Mouse (Mus musculus) forebrain, embryonic 15.5 days (tissue): ENCODE results near the gene Rasl11b. TPM values are rescaled to one million over a fixed set of nuclear protein-coding genes. Genes with fewer than 3 reads are reported as not detected.

Experiments used
- ATAC-seq: fragments of 200-750 bp; cut with Nextera tagmentation; replicated peaks from 2 replicates; pipeline ENCODE4 v1.8.0; 2017; ENCODE audit warnings: mild to moderate bottlenecking, moderate TSS enrichment, moderate library complexity
- H3K27ac ChIP-seq: fragments of 300-500 bp; sonication (generic); replicated peaks from 2 replicates; pipeline ENCODE4 v1.5.1; 2015; ENCODE audit warnings: mild to moderate bottlenecking, inconsistent platforms
- H3K27me3 ChIP-seq: fragments of 300-500 bp; sonication (generic); 2 replicates; pipeline ENCODE4 v1.6.1; 2015; ENCODE audit warnings: inconsistent platforms
- H3K36me3 ChIP-seq: fragments of 300-500 bp; sonication (generic); 2 replicates; pipeline ENCODE4 v1.6.1; 2015; ENCODE audit warnings: mild to moderate bottlenecking, inconsistent platforms
- H3K4me1 ChIP-seq: fragments of 300-500 bp; sonication (generic); 2 replicates; pipeline ENCODE4 v1.6.1; 2015; ENCODE audit warnings: inconsistent platforms
- H3K4me2 ChIP-seq: fragments of 300-500 bp; sonication (generic); replicated peaks from 2 replicates; pipeline ENCODE4 v1.6.1; 2015; ENCODE audit warnings: mild to moderate bottlenecking, inconsistent platforms
- H3K4me3 ChIP-seq: fragments of 300-500 bp; sonication (generic); 2 replicates; pipeline ENCODE4 v1.5.1; 2015; ENCODE audit warnings: mild to moderate bottlenecking, inconsistent platforms
- H3K9ac ChIP-seq: fragments of 300-500 bp; sonication (generic); replicated peaks from 2 replicates; pipeline ENCODE4 v1.6.1; 2015; ENCODE audit warnings: mild to moderate bottlenecking, inconsistent platforms
- H3K9me3 ChIP-seq: fragments of 300-500 bp; sonication (generic); 2 replicates; pipeline ENCODE4 v1.6.1; 2016; ENCODE audit warnings: inconsistent platforms
- WGBS: fragments of 180-500 bp; shearing (Covaris S2); methylation state at CpG from one replicate; pipeline ENCODE4 v1.1.7; 2015; ENCODE audit warnings: mixed read lengths; 5-methylcytosine and 5-hydroxymethylcytosine counted together
- polyA plus RNA-seq: library from polyadenylated mRNA; unstranded; fragments of >200 nt; fragmentation: Nextera tagmentation; extraction: Ambion mirVana; gene quantifications from 2 replicates; pipeline ENCODE4 v1.2.1, GENCODE M21; 2015

The Rasl11b gene
- polyA plus RNA-seq, 1 experiment from 2014 or later: 30.9 TPM

GRCm38 (mm10) chr5:74218524-74218923 is 23.4 kb downstream of the Rasl11b start:
- WGBS: 26% methylated on average over 4 of the region's 4 CpGs

GRCm38 (mm10) chr5:74222626-74223025 is 27.5 kb downstream of the Rasl11b start:
- Histone ChIP-seq H3K4me3 (no peak overlapping the region), H3K27me3 (no peaks in the 10 kb centered on the region), H3K36me3 (no peaks in the 10 kb centered on the region), H3K9ac (no peak overlapping the region), H3K4me2 (no peak overlapping the region), H3K27ac (no peak overlapping the region), H3K4me1 (no peaks in the 10 kb centered on the region), H3K9me3 (no peaks in the 10 kb centered on the region)
- WGBS: 86% methylated on average over 4 of the region's 4 CpGs
- ATAC-seq: no peak

More at GRCm38 (mm10) chr5:74218524-74218923, 23.4 kb downstream of the Rasl11b start:
- no peak overlapping the region for H3K4me3 ChIP-seq
- no peak for ATAC-seq
- no peaks in the 10 kb centered on the region for H3K9me3 ChIP-seq
- no peaks in the 10 kb centered on the region for H3K27me3 ChIP-seq
- H3K4me2 ChIP-seq: no peak overlapping the region
- H3K36me3 ChIP-seq: no peaks in the 10 kb centered on the region
- no peak overlapping the region for H3K9ac ChIP-seq
- no peak overlapping the region for H3K27ac ChIP-seq
- peaks cover 11% of the 10 kb centered on the region for H3K4me1 ChIP-seq

GRCm38 (mm10) chr5:74224480-74224879 is 29.4 kb downstream of the Rasl11b start:
- no peak overlapping the region for H3K27ac ChIP-seq
- H3K27me3 ChIP-seq: no peaks in the 10 kb centered on the region
- H3K4me2 ChIP-seq: no peak overlapping the region
- no peak for ATAC-seq
- WGBS: 91% methylated on average over 6 of the region's 6 CpGs
- no peaks in the 10 kb centered on the region for H3K9me3 ChIP-seq
- H3K4me3 ChIP-seq: no peak overlapping the region
- H3K9ac ChIP-seq: no peak overlapping the region
- H3K36me3 ChIP-seq: no peaks in the 10 kb centered on the region
- no peaks in the 10 kb centered on the region for H3K4me1 ChIP-seq

- Histone ChIP-seq H3K27ac (no peak overlapping the region), H3K9me3 (no peaks in the 10 kb centered on the region), H3K36me3 (no peaks in the 10 kb centered on the region), H3K9ac (no peak overlapping the region), H3K4me3 (no peak overlapping the region), H3K4me2 (no peak overlapping the region), H3K27me3 (no peaks in the 10 kb centered on the region), H3K4me1 (no peaks in the 10 kb centered on the region)
- no peak for ATAC-seq
- WGBS: 97% methylated on average over 5 of the region's 5 CpGs
Measured at GRCm38 (mm10) chr5:74226183-74226582, 31.1 kb downstream of the Rasl11b start.

GRCm38 (mm10) chr5:74227352-74227751 is 32.3 kb downstream of the Rasl11b start:
- no peak overlapping the region for H3K4me3 ChIP-seq
- H3K9ac ChIP-seq: no peak overlapping the region
- ATAC-seq: no peak
- no peaks in the 10 kb centered on the region for H3K9me3 ChIP-seq
- no peak overlapping the region for H3K4me2 ChIP-seq
- H3K27me3 ChIP-seq: no peaks in the 10 kb centered on the region
- H3K27ac ChIP-seq: no peak overlapping the region
- WGBS: 80% methylated on average over 6 of the region's 6 CpGs
- no peaks in the 10 kb centered on the region for H3K4me1 ChIP-seq
- H3K36me3 ChIP-seq: no peaks in the 10 kb centered on the region

DNA sequence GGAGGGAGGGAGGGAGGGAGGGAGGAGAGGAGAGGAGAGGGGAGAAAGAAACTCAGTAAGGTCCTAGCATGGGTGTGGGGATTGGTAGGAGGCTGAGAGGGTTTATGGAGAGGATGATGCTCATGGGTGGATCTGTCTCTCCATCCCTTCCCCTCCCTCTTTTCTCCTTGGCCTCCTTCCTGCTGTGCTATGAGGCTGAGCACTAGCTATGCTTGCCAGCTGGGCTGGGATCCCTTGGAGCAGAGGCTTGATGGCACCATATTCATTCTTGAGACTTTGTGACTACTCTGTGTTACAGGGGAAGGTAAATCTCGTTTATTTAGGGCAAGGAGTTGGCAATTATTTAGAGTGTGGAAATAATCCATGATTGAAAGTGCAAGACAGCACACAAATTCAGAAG is 33.9 kb downstream of the Rasl11b start:
- H3K27me3 ChIP-seq: no peaks in the 10 kb centered on the region
- no peak overlapping the region for H3K4me3 ChIP-seq
- 44% methylated on average over 1 of the region's 1 CpGs for WGBS
- no peaks in the 10 kb centered on the region for H3K9me3 ChIP-seq
- H3K36me3 ChIP-seq: no peaks in the 10 kb centered on the region
- H3K4me2 ChIP-seq: no peak overlapping the region
- H3K27ac ChIP-seq: no peak overlapping the region
- no peak overlapping the region for H3K9ac ChIP-seq
- peak; percentile 60; the same call in 1 of the 2 replicates for ATAC-seq
- H3K4me1 ChIP-seq: no peaks in the 10 kb centered on the region

GRCm38 (mm10) chr5:74229775-74230413 is 34.8 kb downstream of the Rasl11b start:
- H3K9me3 ChIP-seq: no peaks in the 10 kb centered on the region
- H3K9ac ChIP-seq: no peak overlapping the region
- H3K27me3 ChIP-seq: no peaks in the 10 kb centered on the region
- H3K27ac ChIP-seq: no peak overlapping the region
- H3K4me2 ChIP-seq: no peak overlapping the region
- no peak for ATAC-seq
- H3K4me3 ChIP-seq: no peak overlapping the region
- no peaks in the 10 kb centered on the region for H3K36me3 ChIP-seq
- 59% methylated on average over 11 of the region's 11 CpGs for WGBS
- H3K4me1 ChIP-seq: no peaks in the 10 kb centered on the region

DNA sequence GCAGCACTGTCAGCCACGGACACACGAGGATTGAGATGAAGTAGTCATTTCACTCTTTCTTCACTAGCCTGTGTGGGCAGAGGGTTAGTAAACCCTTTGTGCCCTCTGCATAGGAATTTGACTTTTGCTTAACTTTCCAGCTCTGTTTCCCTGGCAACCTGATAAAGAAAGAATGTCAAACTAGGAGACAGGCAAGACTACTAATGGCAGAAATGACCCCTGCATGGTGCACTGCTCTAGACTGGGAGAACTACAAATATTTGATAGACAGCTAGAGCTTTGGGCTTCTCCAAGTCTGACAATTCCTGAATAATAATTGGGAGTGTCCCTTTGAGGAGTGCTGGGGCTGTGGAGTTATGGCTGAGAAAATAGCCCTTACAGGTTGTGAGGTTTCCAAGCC is 35.4 kb downstream of the Rasl11b start:
- no peak overlapping the region for H3K9ac ChIP-seq
- 52% methylated on average over 2 of the region's 2 CpGs for WGBS
- no peaks in the 10 kb centered on the region for H3K27me3 ChIP-seq
- H3K9me3 ChIP-seq: no peaks in the 10 kb centered on the region
- H3K4me1 ChIP-seq: no peaks in the 10 kb centered on the region
- H3K27ac ChIP-seq: no peak overlapping the region
- ATAC-seq: no peak; the same call in 1 of the 2 replicates
- H3K4me2 ChIP-seq: no peak overlapping the region
- no peaks in the 10 kb centered on the region for H3K36me3 ChIP-seq
- no peak overlapping the region for H3K4me3 ChIP-seq

DNA sequence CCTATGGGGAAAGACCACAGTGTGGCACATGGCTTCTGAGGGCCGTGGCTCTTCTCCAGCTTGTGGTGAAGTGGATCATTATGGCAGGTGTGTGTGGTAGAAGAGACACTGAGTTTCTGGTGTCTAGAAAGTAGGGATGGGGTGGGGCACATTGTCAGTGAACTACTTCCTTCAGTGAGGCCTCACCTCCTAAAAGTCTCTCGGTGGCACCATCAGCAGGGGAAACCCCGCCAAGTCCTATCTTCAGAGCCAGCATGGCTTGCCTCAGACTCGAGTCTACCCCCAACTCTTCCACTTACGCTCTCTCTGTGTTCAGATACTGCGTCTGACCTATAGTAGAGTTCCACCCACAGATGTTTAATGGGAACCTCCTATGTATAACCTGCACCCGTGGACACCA is 38.7 kb downstream of the Rasl11b start:
- H3K4me2 ChIP-seq: no peak overlapping the region
- H3K27me3 ChIP-seq: no peaks in the 10 kb centered on the region
- no peak overlapping the region for H3K4me3 ChIP-seq
- no peaks in the 10 kb centered on the region for H3K36me3 ChIP-seq
- ATAC-seq: no peak
- no peak overlapping the region for H3K9ac ChIP-seq
- H3K4me1 ChIP-seq: no peaks in the 10 kb centered on the region
- no peak overlapping the region for H3K27ac ChIP-seq
- WGBS: 92% methylated on average over 7 of the region's 7 CpGs
- no peaks in the 10 kb centered on the region for H3K9me3 ChIP-seq

DNA sequence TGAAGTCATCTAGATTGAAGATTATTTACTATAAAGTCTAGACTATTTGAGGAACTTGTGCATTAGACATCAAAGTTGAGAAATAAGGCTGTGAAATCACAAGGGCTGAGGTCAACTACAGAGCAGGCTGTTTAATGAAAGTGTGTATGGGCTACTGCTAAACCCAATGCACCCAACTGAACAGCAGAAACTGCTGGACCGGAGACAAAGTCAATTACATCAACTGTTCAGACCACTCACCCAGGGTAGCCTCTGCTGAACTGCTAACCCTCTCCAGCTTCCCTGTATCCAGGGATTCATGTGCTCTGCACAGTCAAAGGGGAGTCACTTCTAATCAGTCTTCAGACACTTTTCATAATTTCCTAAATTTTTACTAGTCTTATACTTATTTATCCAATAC is 44.3 kb downstream of the Rasl11b start:
- Histone ChIP-seq H3K27ac (no peak overlapping the region), H3K4me2 (no peak overlapping the region), H3K4me3 (no peak overlapping the region), H3K36me3 (no peaks in the 10 kb centered on the region), H3K9me3 (no peaks in the 10 kb centered on the region), H3K4me1 (no peaks in the 10 kb centered on the region), H3K27me3 (no peaks in the 10 kb centered on the region), H3K9ac (no peak overlapping the region)
- WGBS: 85% methylated on average over 1 of the region's 1 CpGs
- no peak for ATAC-seq

- no peak overlapping the region for H3K4me2 ChIP-seq
- 83% methylated on average over 8 of the region's 8 CpGs for WGBS
- no peaks in the 10 kb centered on the region for H3K36me3 ChIP-seq
- H3K4me3 ChIP-seq: no peak overlapping the region
- H3K4me1 ChIP-seq: no peaks in the 10 kb centered on the region
- H3K9ac ChIP-seq: no peak overlapping the region
- H3K27me3 ChIP-seq: no peaks in the 10 kb centered on the region
- ATAC-seq: no peak
- H3K9me3 ChIP-seq: no peaks in the 10 kb centered on the region
- H3K27ac ChIP-seq: no peak overlapping the region
Measured at GRCm38 (mm10) chr5:74240298-74240697, 45.2 kb downstream of the Rasl11b start.

- 68% methylated on average over 13 of the region's 13 CpGs for WGBS
- no peak overlapping the region for H3K9ac ChIP-seq
- H3K4me1 ChIP-seq: 0 out of 2 replicates have a peak, but pooled peaks cover 2% of the 10 kb centered on the region
- no peak overlapping the region for H3K4me3 ChIP-seq
- H3K9me3 ChIP-seq: no peaks in the 10 kb centered on the region
- no peaks in the 10 kb centered on the region for H3K27me3 ChIP-seq
- no peak overlapping the region for H3K27ac ChIP-seq
- ATAC-seq: no peak
- no peak overlapping the region for H3K4me2 ChIP-seq
- no peaks in the 10 kb centered on the region for H3K36me3 ChIP-seq
Measured at GRCm38 (mm10) chr5:74240926-74241680, 46.0 kb downstream of the Rasl11b start.
